Mouse (Mus musculus): ENCODE measurements at regions not wholly inside any gene's neighbourhood (a gene's known extent, or its start where the extent isn't known, plus 50 kb on each side); places are given as distances from the start of the nearest gene placed in this dataset.
A peak's percentile ranks its signal among the peaks of the same experiment; 100 is the strongest.

DNA sequence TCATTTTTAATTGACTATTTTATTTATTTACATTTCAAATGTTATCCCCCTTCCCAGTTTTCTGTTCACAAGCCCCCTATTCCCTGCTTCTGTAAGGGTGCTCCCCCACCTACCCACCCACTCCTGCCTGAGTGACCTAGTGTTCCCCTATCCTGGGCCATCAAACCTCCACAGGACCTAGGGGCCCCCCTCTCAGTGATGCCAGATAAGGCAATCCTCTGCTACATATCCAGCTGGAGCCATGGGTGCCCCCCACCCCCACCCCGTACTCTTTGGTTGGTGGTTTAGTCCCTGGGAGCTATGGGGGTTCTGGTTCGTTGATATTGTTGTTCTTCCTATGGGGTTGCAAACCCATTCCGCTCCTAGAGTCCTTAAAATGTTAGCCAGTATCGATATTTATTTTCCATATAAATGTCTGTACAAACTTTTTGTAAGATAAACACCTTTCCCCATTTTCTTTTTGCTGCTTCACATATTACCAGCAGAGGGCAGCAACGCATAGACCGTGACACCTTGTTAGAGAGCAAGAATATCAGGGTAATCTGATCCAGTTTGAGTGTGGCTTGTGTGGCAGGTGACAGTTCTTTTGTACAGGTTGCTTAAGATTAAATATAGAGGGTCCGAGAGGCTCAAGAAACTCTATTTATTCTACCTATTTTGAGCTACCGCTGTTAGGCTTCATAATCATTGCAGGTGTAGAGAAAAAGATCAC lies 177.2 kb upstream of the Scn7a start:
- Histone ChIP-seq H3K4me2 (ENCODE audit: low read depth, severe bottlenecking) (no peak overlapping the region), H3K27me3 (ENCODE audit: control insufficient read depth, insufficient read depth, low read length) (no peaks in the 10 kb centered on the region), H3K4me1 (ENCODE audit: control insufficient read depth, insufficient read depth, low read length) (no peaks in the 10 kb centered on the region), H3K9me3 (ENCODE audit: control insufficient read depth, low read length) (no peaks in the 10 kb centered on the region), H3K4me3 (ENCODE audit: low read depth, low read length) (no peak overlapping the region), H3K36me3 (ENCODE audit: control insufficient read depth, insufficient read depth, low read length) (no peaks in the 10 kb centered on the region), H3K27ac (replicated peaks; ENCODE audit: low read depth, low read length) (no peak overlapping the region), H3K9ac (ENCODE audit: low read length) (no peak overlapping the region)
- DNase-seq (ENCODE audit: low spot score) (peak; percentile 53), ATAC-seq (ENCODE audit: insufficient number of reproducible peaks, low FRiP score, low TSS enrichment, low read depth) (peak; percentile 57; the same call in 1 of the 2 replicates)
- WGBS = 30% methylated on average over 8 of the region's 8 CpGs

DNA sequence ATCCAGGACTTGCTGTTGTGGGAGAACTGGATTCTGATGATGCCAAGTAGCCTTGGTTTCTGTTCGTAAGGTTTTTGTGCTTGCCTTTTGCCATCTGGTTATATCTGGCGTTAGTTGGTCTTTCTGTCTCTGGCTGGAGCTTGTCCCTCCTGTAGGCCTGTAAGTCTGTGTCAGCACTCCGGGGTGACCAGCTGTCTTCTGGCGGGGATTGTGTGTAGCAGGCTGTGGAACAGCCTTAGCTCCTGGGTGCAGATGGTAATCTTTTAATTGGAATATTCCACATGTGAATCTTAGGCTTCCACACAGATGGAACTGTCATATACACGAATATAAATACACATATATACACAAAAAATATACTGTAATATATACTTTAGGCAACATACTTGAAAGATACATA lies 156.5 kb upstream of the Scn7a start:
- Histone ChIP-seq H3K27ac (replicated peaks; ENCODE audit: low read depth, low read length) (no peak overlapping the region), H3K27me3 (ENCODE audit: control insufficient read depth, insufficient read depth, low read length) (no peaks in the 10 kb centered on the region), H3K36me3 (ENCODE audit: control insufficient read depth, insufficient read depth, low read length) (no peaks in the 10 kb centered on the region), H3K9ac (ENCODE audit: low read length) (no peak overlapping the region), H3K4me1 (ENCODE audit: control insufficient read depth, insufficient read depth, low read length) (no peaks in the 10 kb centered on the region), H3K4me2 (ENCODE audit: low read depth, severe bottlenecking) (no peak overlapping the region), H3K4me3 (ENCODE audit: low read depth, low read length) (no peak overlapping the region), H3K9me3 (ENCODE audit: control insufficient read depth, low read length) (no peaks in the 10 kb centered on the region)
- 80% methylated on average over 5 of the region's 5 CpGs for WGBS
- ATAC-seq (ENCODE audit: insufficient number of reproducible peaks, low FRiP score, low TSS enrichment, low read depth) (no peak), DNase-seq (ENCODE audit: low spot score) (no peak)

- ATAC-seq (ENCODE audit: insufficient number of reproducible peaks, low FRiP score, low TSS enrichment, low read depth) (no peak), DNase-seq (ENCODE audit: low spot score) (no peak)
- Histone ChIP-seq H3K9me3 (ENCODE audit: control insufficient read depth, low read length) (no peaks in the 10 kb centered on the region), H3K27me3 (ENCODE audit: control insufficient read depth, insufficient read depth, low read length) (no peaks in the 10 kb centered on the region), H3K27ac (replicated peaks; ENCODE audit: low read depth, low read length) (no peak overlapping the region), H3K4me3 (ENCODE audit: low read depth, low read length) (no peak overlapping the region), H3K4me1 (ENCODE audit: control insufficient read depth, insufficient read depth, low read length) (no peaks in the 10 kb centered on the region), H3K36me3 (ENCODE audit: control insufficient read depth, insufficient read depth, low read length) (no peaks in the 10 kb centered on the region), H3K9ac (ENCODE audit: low read length) (no peak overlapping the region), H3K4me2 (ENCODE audit: low read depth, severe bottlenecking) (no peak overlapping the region)
- WGBS = 46% methylated on average over 1 of the region's 1 CpGs
These were observed 113.3 kb upstream of the Scn7a start for GRCm38 (mm10) chr2:66898032-66898431.

DNA sequence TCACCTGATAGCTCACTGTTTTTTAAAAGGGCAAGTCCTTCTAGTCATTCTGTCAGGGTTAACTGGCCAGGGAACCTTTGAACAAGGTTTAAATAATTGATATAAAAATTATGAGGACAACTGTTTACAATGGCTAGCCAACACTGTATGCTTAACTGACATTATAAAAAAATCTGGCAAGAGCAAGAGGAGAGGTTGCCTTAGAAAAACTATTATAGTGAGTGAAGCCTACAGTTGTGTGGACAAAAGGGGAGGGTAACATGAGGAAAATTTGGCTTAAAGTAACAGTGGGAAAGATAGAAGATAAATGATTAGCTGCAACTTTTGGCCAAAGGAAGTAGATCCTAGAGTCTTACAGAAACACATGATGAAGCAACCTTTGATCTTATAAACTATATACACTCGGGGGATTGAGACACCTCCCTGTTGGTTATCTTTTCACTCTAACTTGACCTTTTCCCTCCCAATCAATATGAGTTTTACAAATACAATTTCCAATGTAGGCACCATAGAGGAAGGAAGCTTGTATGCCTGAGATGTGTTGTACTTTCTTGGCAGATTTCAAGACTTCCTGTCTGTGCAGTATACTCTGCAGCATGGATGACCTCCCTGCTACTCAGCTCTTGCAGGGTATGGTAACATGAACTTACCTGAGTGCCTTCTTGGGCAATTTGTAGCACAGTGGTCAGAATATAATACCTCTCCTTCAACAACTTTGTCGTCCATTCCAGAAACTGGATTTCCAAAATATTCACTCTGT lies 82.9 kb upstream of the Scn7a start:
- Histone ChIP-seq H3K36me3 (ENCODE audit: control insufficient read depth, insufficient read depth, low read length) (no peaks in the 10 kb centered on the region), H3K9me3 (ENCODE audit: control insufficient read depth, low read length) (no peaks in the 10 kb centered on the region), H3K4me2 (ENCODE audit: low read depth, severe bottlenecking) (no peak overlapping the region), H3K27me3 (ENCODE audit: control insufficient read depth, insufficient read depth, low read length) (no peaks in the 10 kb centered on the region), H3K4me3 (ENCODE audit: low read depth, low read length) (no peak overlapping the region), H3K27ac (replicated peaks; ENCODE audit: low read depth, low read length) (no peak overlapping the region), H3K9ac (ENCODE audit: low read length) (no peak overlapping the region), H3K4me1 (ENCODE audit: control insufficient read depth, insufficient read depth, low read length) (no peaks in the 10 kb centered on the region)
- ATAC-seq (ENCODE audit: insufficient number of reproducible peaks, low FRiP score, low TSS enrichment, low read depth) (no peak), DNase-seq (ENCODE audit: low spot score) (no peak)
- 81% methylated on average over 2 of the region's 2 CpGs for WGBS
